Mouse (Mus musculus): Measurements from ENCODE around the gene Topors. TPM values are rescaled to one million over a fixed set of nuclear protein-coding genes. Genes with fewer than 3 reads are reported as not detected.
A peak's percentile ranks its signal among the peaks of the same experiment; 100 is the strongest.

Topors gene
- polyA plus RNA-seq, 1 experiment: 42.0 TPM

- H3K4me1 ChIP-seq (ENCODE audit: control insufficient read depth, insufficient read depth, low read length): no peaks in the 10 kb centered on the region
- H3K4me3 ChIP-seq (ENCODE audit: insufficient read depth, low read length): no peak overlapping the region
- H3K27ac ChIP-seq (ENCODE audit: insufficient read depth, low read length): no peak overlapping the region
- TF ChIP-seq CTCF (IDR thresholded peaks at IDR 0.05; ENCODE audit: borderline replicate concordance, insufficient read depth, low read length): peak; percentile 54; the same call in 1 of the 2 replicates
- TF ChIP-seq POLR2A (IDR thresholded peaks at IDR 0.05; ENCODE audit: low read depth, low read length): no peak
Measured at GRCm38 (mm10) chr4:40218382-40218781, 51.3 kb downstream of the Topors start.

- H3K27ac ChIP-seq (ENCODE audit: insufficient read depth, low read length): no peak overlapping the region
- H3K4me1 ChIP-seq (ENCODE audit: control insufficient read depth, insufficient read depth, low read length): no peaks in the 10 kb centered on the region
- TF ChIP-seq CTCF (IDR thresholded peaks at IDR 0.05; ENCODE audit: borderline replicate concordance, insufficient read depth, low read length) (no peak), POLR2A (IDR thresholded peaks at IDR 0.05; ENCODE audit: low read depth, low read length) (no peak)
Measured at GRCm38 (mm10) chr4:40217910-40218309, 51.7 kb downstream of the Topors start.

GRCm38 (mm10) chr4:40212177-40212576 is 57.5 kb downstream of the Topors start:
- no peak for TF ChIP-seq POLR2A (IDR thresholded peaks at IDR 0.05; ENCODE audit: low read depth, low read length)
- Histone ChIP-seq H3K4me3 (ENCODE audit: insufficient read depth, low read length) (no peak overlapping the region), H3K4me1 (ENCODE audit: control insufficient read depth, insufficient read depth, low read length) (no peaks in the 10 kb centered on the region), H3K27ac (ENCODE audit: insufficient read depth, low read length) (no peak overlapping the region)

More at GRCm38 (mm10) chr4:40217910-40218309, 51.7 kb downstream of the Topors start:
- no peak overlapping the region for H3K4me3 ChIP-seq (ENCODE audit: insufficient read depth, low read length)

Other genes starting within 250 kb of the Topors start
- 44.6 and 46.0 TPM in 2 replicates for gene Aco1, start 126.8 kb downstream of the Topors start, polyA plus RNA-seq (2011; ENCODE audit: insufficient read length, low read depth, missing spikeins)
- gene Ddx58, start 30.0 kb downstream of the Topors start, polyA plus RNA-seq (2011; ENCODE audit: insufficient read length, low read depth, missing spikeins): 58.4 and 62.7 TPM in 2 replicates
- 9.6 and 10.8 TPM in 2 replicates for gene Smim27, start 271 bp downstream of the Topors start, polyA plus RNA-seq (2011; ENCODE audit: insufficient read length, low read depth, missing spikeins)
- gene Ndufb6, start 9.6 kb upstream of the Topors start, polyA plus RNA-seq (2011; ENCODE audit: insufficient read length, low read depth, missing spikeins): 133 and 135 TPM in 2 replicates
- 0.23 TPM in 1 of 2 replicates, not detected in the other for gene Tmem215, start 202.3 kb upstream of the Topors start, polyA plus RNA-seq (2011; ENCODE audit: insufficient read length, low read depth, missing spikeins)

All from embryonic fibroblast, embryonic 13.5 days (primary cell).